Mouse (Mus musculus): ENCODE data around the gene Srd5a1.
"Not testable (repeated sequence)": the region's sequence is repeated elsewhere in the genome, so short reads cannot be mapped to it uniquely, and the experiment has no call there.

Srd5a1 gene

GRCm38 (mm10) chr13:69624510-69624909, 13.3 kb upstream of the Srd5a1 start:
- DNase-seq (ENCODE audit: low read depth, low spot score), result no peak

DNA sequence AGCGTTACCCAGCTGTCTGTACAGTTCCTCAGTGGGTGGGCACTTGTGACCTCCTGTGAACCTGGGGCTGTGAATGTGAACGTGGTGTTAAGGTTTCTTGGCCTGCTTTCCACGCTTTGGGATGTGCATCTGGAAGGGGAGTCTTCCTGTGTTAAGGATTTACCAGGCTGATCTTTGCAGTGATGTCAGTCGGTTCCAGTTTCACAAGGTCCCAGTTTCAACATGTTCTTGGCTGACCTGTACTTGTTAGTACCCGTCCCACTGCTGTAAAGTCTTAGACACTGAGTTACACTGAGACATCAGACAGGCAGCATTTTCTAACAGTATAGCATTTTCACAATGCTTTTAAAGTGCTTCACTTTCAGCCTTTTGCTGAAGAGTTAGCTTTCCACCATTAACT, 12.6 kb upstream of the Srd5a1 start:
- DNase-seq (ENCODE audit: low read depth, low spot score), result no peak

GRCm38 (mm10) chr13:69616716-69617115, 5.5 kb upstream of the Srd5a1 start:
- DNase-seq (ENCODE audit: low read depth, low spot score), result no peak

- DNase-seq (ENCODE audit: low read depth, low spot score), result peak; percentile 22
Observed at GRCm38 (mm10) chr13:69612175-69612544, 918 bp upstream of the Srd5a1 start.

GRCm38 (mm10) chr13:69610751-69611397, 368 bp downstream of the Srd5a1 start:
- no peak for DNase-seq (ENCODE audit: low read depth, low spot score)

DNA sequence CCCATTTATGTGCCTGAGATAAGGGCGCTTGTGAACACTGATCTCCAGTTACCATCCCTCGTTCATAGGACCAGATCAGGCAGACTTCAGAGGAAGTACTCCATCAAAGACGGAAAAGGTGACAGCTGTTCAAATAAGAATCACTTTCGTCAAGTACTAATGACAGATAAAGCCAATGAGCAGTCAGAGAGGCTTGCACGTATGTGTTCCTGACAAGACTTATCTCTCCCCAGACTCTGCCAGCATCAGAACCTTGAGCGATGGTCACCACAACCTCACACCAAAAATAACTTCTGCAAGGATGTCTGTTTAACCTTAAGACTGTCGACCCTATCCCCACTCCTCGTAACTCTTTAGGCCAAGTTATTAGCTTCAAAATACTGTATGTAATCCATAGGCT, 2.5 kb downstream of the Srd5a1 start:
- no peak for DNase-seq (ENCODE audit: low read depth, low spot score)

GRCm38 (mm10) chr13:69604670-69605069, 6.6 kb downstream of the Srd5a1 start:
- no peak for DNase-seq (ENCODE audit: low read depth, low spot score)

DNA sequence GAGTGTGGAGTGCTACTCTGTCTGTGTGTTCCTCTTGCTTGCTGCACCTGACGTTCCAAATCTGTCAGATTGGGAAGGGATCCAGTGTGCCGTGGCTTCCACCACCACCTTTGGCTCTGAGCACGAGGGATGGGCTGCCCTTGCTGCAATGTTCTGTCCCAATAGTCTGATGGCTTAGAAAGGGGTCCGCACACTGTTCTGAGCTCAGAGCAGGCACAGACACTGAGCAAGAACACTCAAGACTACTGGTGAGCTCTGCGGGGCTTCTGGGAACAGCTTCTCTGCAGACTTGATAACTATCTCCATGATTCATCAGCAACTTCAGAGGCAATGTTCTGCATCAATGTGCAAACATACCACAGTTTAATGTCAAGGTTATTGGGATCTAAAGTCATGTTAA, 9.9 kb downstream of the Srd5a1 start:
- DNase-seq (ENCODE audit: low read depth, low spot score), result no peak

DNA sequence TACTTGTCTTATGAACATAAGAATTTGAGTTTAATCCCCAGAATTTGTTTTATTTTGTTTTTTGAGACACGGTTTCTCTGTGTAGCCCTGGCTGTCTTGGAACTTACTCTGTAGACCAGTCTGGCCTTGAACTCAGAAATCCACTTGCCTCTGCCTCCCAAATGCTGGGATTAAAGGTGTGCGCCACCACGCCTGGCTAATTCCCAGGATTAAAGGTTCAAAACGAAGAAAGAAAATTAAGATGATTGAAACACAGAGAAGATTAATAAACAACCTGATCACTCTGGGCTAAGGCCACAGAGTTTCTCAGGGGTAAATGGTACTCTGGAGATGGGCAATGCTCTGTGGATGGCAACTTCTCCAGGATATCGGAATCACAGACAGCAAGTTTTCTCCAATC, 10.4 kb downstream of the Srd5a1 start:
- DNase-seq (ENCODE audit: low read depth, low spot score), result not testable (repeated sequence)

DNA sequence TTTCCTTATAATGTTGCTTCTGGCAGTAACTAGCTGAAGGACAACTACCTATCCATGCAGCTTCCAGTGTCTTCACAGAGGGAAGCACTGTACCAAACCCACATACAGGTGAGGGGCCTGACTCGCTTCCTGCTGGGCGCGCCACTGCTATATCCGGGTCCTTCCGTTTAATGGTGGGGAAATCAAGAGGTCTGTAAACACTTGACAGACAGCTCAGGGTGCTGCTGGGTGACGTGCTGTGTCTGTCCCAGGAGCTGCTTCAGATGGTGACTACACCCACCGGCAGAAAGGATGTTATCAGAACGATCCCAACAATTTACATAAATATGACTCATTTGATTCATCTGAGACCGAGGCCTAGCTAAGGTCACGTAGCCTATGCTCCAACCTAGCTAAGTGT, 12.4 kb downstream of the Srd5a1 start:
- no peak for DNase-seq (ENCODE audit: low read depth, low spot score)

- no peak for DNase-seq (ENCODE audit: low read depth, low spot score)
Observed at GRCm38 (mm10) chr13:69596515-69596914, 14.7 kb downstream of the Srd5a1 start.

- DNase-seq (ENCODE audit: low read depth, low spot score), result no peak
Observed at GRCm38 (mm10) chr13:69595911-69596310, 15.3 kb downstream of the Srd5a1 start.

- DNase-seq (ENCODE audit: low read depth, low spot score), result no peak
Observed at GRCm38 (mm10) chr13:69594577-69595256, 16.5 kb downstream of the Srd5a1 start.

DNA sequence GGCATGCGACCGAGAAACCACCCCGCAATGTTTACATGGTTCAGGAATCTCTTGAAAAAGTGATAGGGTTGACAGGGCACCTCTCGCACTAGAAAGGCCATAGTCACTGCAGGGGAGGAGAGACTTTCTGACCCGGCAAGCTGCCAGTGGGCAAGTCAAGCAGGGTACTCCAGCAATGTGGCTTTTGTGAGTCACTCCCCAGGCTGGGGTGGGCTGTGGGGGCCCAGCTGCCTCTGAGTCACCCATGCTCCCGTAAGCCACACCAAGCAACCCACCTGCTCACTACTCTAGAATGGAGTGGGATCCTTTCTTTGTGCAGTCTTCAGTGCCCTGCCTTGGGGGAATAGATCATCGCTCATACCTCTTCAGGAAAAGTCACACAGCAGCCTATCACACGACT, 17.8 kb downstream of the Srd5a1 start:
- DNase-seq (ENCODE audit: low read depth, low spot score), result no peak

DNA sequence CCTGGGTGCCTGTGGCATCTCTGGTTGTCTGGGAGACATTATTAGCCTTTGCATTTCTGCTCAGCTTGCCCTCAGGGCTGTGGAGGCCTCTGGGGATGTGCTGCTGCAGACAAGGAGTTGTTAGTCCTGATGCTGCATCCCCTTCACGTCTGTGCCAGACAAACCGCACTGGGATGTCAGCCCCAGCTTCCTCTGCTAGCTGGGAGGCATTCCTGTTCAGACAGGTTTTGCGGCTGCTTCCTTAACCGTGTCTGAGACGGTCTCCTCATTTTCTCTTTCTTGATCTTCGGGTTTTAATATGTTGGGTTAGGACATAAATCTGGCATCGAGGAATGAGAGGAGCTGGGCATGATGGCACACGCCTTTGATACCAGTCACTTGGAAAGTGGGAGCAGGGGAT, 19.0 kb downstream of the Srd5a1 start:
- no peak for DNase-seq (ENCODE audit: low read depth, low spot score)

DNA sequence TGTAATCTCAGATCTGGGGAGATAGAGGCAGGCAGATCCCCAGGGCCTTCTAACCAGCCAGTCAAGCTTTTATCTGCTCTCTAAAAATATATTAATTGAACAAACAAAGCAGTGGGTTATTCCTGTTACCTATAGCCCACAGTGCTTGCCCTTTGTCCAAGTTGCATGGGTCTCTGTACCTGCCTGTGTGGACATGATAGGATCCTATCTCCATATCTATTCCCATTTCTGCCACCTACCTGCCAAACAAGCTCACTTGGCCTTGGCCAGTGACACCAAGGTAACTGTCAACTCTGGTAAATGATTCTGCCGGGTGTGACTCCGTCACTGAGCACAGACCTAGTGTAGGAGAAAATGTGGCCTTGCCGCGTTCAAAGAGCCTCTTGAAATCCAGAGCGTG, 19.9 kb downstream of the Srd5a1 start:
- DNase-seq (ENCODE audit: low read depth, low spot score), result no peak

GRCm38 (mm10) chr13:69588263-69588662, 23.0 kb downstream of the Srd5a1 start:
- DNase-seq (ENCODE audit: low read depth, low spot score), result no peak

DNA sequence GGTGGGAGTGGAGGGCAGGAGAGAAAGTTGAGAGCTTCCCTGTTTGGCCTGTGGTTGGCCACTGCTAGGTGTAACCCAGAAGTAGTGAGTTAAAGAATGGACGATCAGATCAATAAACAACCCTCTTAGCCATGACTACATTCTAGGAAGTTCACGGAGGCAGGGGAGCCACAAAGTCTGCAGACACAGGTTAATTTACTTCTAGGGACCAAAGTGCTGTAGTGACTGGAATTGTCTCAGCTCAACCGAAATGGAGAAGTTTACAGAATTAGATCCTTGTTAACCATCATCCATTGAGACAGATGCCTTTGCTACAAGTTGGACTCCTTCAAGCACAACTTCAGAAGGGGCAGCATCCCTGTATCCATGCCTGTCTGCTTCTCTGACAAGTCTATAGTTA, 23.4 kb downstream of the Srd5a1 start:
- DNase-seq (ENCODE audit: low read depth, low spot score), result no peak

DNA sequence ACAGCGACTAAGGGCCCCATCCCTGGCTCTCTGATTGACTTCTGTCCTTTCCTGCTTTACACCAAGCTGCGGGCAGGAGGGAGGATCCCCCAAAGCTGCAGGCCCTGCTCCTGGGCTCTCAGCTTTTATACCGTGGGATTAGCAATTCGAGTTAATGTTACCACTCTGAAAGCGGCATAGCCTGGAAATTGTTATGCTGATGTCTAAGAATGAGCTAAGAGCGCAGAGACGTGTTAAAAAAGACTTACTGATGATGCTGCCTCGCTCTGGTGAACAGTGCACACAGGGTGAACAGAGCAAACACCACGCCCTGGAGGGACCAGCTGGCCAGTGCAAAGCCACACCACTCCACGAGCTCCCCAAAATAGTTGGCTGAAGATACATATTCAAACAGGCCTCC, 24.9 kb downstream of the Srd5a1 start:
- no peak for DNase-seq (ENCODE audit: low read depth, low spot score)

DNA sequence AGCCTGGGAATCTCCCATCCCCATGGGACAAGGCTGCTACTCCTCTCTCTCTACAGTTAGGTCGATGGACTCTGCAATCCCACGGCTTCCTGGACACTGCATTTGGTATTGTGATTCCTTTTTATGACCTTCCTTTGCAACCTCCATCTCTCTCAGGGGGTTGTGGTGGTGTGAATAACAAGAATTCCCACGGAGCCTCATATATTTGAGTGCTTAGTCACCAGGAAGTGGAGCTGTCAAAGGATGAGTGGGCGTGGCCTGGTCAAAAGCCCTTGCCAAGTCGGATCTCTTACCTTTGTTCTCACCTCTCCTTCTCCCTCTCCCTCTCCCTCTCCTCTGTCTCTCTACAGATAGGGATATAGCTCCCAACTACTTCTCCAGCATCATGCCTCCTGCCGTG, 25.4 kb downstream of the Srd5a1 start:
- no peak for DNase-seq (ENCODE audit: low read depth, low spot score)

DNA sequence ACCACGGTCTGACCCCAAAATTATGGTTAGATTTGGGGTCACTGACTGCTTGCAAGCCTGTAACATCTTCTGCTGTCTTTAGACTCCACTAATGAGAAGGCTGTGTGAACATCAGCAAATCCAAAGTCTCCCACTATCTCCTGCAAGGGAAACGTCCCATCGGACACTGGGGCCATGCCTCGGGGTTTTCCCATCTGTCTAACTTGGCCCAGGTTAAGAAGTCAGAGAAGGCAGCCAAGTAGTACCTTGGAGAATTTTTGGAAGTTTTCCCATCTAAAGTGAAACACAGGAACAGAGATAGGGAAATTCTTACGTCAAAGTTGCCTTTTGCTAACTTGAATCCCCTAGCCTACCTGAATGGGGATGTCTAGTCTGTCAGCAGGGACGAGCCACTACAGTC, 27.7 kb downstream of the Srd5a1 start:
- DNase-seq (ENCODE audit: low read depth, low spot score), result no peak

- no peak for DNase-seq (ENCODE audit: low read depth, low spot score)
Observed at GRCm38 (mm10) chr13:69582411-69582810, 28.8 kb downstream of the Srd5a1 start.

- no peak for DNase-seq (ENCODE audit: low read depth, low spot score)
Observed at GRCm38 (mm10) chr13:69577181-69577834, 33.9 kb downstream of the Srd5a1 start.

All from WW6 (cell line).